Comparison of ENCODE assay signal across 10 mouse cellular contexts in genomic region chr11:72751956-72752355, GRCm38 (mm10). TPM values are rescaled to one million over a fixed set of nuclear protein-coding genes. Genes with fewer than 3 reads are reported as not detected.
DNase-seq lines count a peak whose midpoint lies in the region; ATAC-seq and TF ChIP-seq lines count a peak whose summit lies in the region.
"Had no signal": no experiment of that assay in that cellular context is flagged by ENCODE, and none has a peak within 500 bp of the region (broad histone marks: within the 10 kb centered on the region; RNA-seq: fewer than 3 reads in every experiment).

No protein-coding gene starts in this region.

- H3K36me3 ChIP-seq in liver, postnatal 0 days (replicated peaks; ENCODE audit: insufficient read depth, low read length) = peaks cover 93% of the 10 kb centered on the region
- peaks cover 45% of the 10 kb centered on the region for H3K36me3 ChIP-seq in liver, embryonic 11.5 days (ENCODE audit: control insufficient read depth, insufficient read depth, low read length)
- H3K36me3 ChIP-seq in lung, embryonic 14.5 days (ENCODE audit: insufficient read depth) = peaks cover 94% of the 10 kb centered on the region
- H3K36me3 ChIP-seq in forebrain, embryonic 15.5 days = peaks cover 95% of the 10 kb centered on the region

- H3K4me3 ChIP-seq in liver, postnatal 0 days (ENCODE audit: low read depth, low read length) = no peak overlapping the region
- H3K4me3 ChIP-seq in liver, embryonic 11.5 days (ENCODE audit: low read depth, low read length) = no peak overlapping the region
- no peak overlapping the region for H3K4me3 ChIP-seq in lung, embryonic 14.5 days (ENCODE audit: low read depth, low read length)
- H3K4me3 ChIP-seq in forebrain, embryonic 15.5 days = no peak overlapping the region
- H3K4me3 ChIP-seq in left cerebral cortex, adult 2 months = no peak overlapping the region

- 34% methylated on average over 2 of the region's 2 CpGs for WGBS in liver, postnatal 0 days (ENCODE audit: insufficient replicate concordance)
- WGBS in liver, embryonic 11.5 days = 57% methylated on average over 2 of the region's 2 CpGs
- WGBS in lung, embryonic 14.5 days = 46% methylated on average over 2 of the region's 2 CpGs
- WGBS in forebrain, embryonic 15.5 days = 52% methylated on average over 2 of the region's 2 CpGs

- no peak overlapping the region for H3K9ac ChIP-seq in liver, postnatal 0 days (replicated peaks)
- H3K9ac ChIP-seq in liver, embryonic 11.5 days (ENCODE audit: low read depth, low read length) = no peak overlapping the region
- H3K9ac ChIP-seq in lung, embryonic 14.5 days = no peak overlapping the region
- no peak overlapping the region for H3K9ac ChIP-seq in forebrain, embryonic 15.5 days (replicated peaks)
- H3K9ac ChIP-seq: forebrain, postnatal 0 days had no signal

- no peaks in the 10 kb centered on the region for H3K4me1 ChIP-seq in liver, postnatal 0 days (ENCODE audit: insufficient read depth)
- no peaks in the 10 kb centered on the region for H3K4me1 ChIP-seq in liver, embryonic 11.5 days (replicated peaks; ENCODE audit: control insufficient read depth, insufficient read depth, low read length)
- no peaks in the 10 kb centered on the region for H3K4me1 ChIP-seq in lung, embryonic 14.5 days (ENCODE audit: insufficient read depth)
- no peaks in the 10 kb centered on the region for H3K4me1 ChIP-seq in forebrain, embryonic 15.5 days

- peak; percentile 43 for TF ChIP-seq CTCF in liver, postnatal 0 days (IDR thresholded peaks at IDR 0.05; ENCODE audit: low read depth)
- 0 out of 2 replicates have a peak, but pooled peaks have one; percentile 4 for TF ChIP-seq CTCF in lung, embryonic 14.5 days (IDR thresholded peaks at IDR 0.05; ENCODE audit: low read depth)
- no peak; the same call in 1 of the 2 replicates for TF ChIP-seq CTCF in left cerebral cortex, adult 2 months (IDR thresholded peaks at IDR 0.05)

- H3K27me3 ChIP-seq in liver, postnatal 0 days (ENCODE audit: insufficient read depth, low read length) = no peaks in the 10 kb centered on the region
- H3K27me3 ChIP-seq in liver, embryonic 11.5 days (replicated peaks; ENCODE audit: control insufficient read depth, insufficient read depth, low read length) = no peaks in the 10 kb centered on the region
- no peaks in the 10 kb centered on the region for H3K27me3 ChIP-seq in lung, embryonic 14.5 days (ENCODE audit: insufficient read depth, low read length)
- no peaks in the 10 kb centered on the region for H3K27me3 ChIP-seq in forebrain, embryonic 15.5 days

- no peaks in the 10 kb centered on the region for H3K9me3 ChIP-seq in liver, postnatal 0 days (ENCODE audit: low read length)
- H3K9me3 ChIP-seq in liver, embryonic 11.5 days (ENCODE audit: control insufficient read depth, low read length) = no peaks in the 10 kb centered on the region
- H3K9me3 ChIP-seq in lung, embryonic 14.5 days (ENCODE audit: low read depth, low read length) = no peaks in the 10 kb centered on the region
- no peaks in the 10 kb centered on the region for H3K9me3 ChIP-seq in forebrain, embryonic 15.5 days

- intact Hi-C loops in left cerebral cortex, adult 2 months (cut with DNase I) = no loop called here

- peak; percentile 74 for DNase-seq in adrenal gland, adult 2 months
- DNase-seq in adrenal gland, postnatal 4 days (ENCODE audit: low spot score in 2 of 2) = no peak
- DNase-seq in liver, postnatal 0 days = no peak
- DNase-seq in liver, embryonic 11.5 days (ENCODE audit: low spot score) = no peak
- DNase-seq in lung, embryonic 14.5 days = peak; percentile 9
- DNase-seq in cerebellum, adult 11-12 months = no peak
- DNase-seq in left cerebral cortex, adult 2 months (ENCODE audit: extremely low spot score in 1 of 2, low spot score in 2 of 2) = no peak
- DNase-seq: embryo, embryonic 11 days; forebrain, postnatal 0 days had no signal

- H3K4me2 ChIP-seq in liver, postnatal 0 days (ENCODE audit: low read depth, low read length) = no peak overlapping the region
- H3K4me2 ChIP-seq in liver, embryonic 11.5 days = no peak overlapping the region
- H3K4me2 ChIP-seq in lung, embryonic 14.5 days = no peak overlapping the region
- H3K4me2 ChIP-seq in forebrain, embryonic 15.5 days (replicated peaks) = no peak overlapping the region

- no peak for TF ChIP-seq EP300 in liver, postnatal 0 days (IDR thresholded peaks at IDR 0.05; ENCODE audit: low read depth)

- ATAC-seq in liver, postnatal 0 days = no peak
- no peak for ATAC-seq in liver, embryonic 11.5 days (replicated peaks; ENCODE audit: low FRiP score)
- no peak for ATAC-seq in lung, embryonic 14.5 days (ENCODE audit: insufficient read depth)
- ATAC-seq in forebrain, embryonic 15.5 days (replicated peaks) = no peak
- ATAC-seq: forebrain, postnatal 0 days had no signal

- no peak overlapping the region for H3K27ac ChIP-seq in liver, postnatal 0 days (ENCODE audit: low read depth)
- H3K27ac ChIP-seq in liver, embryonic 11.5 days (ENCODE audit: low read depth, low read length) = no peak overlapping the region
- no peak overlapping the region for H3K27ac ChIP-seq in lung, embryonic 14.5 days (ENCODE audit: low read depth)
- no peak overlapping the region for H3K27ac ChIP-seq in forebrain, embryonic 15.5 days (replicated peaks)
- H3K27ac ChIP-seq in left cerebral cortex, adult 2 months = no peak overlapping the region

RNA-seq across cellular contexts. Expression of gene Cyb5d2, which starts 44.0 kb away (rescaled TPM):
- 10 to 100 TPM; 21.3 to 22.9 TPM for total RNA-seq in adrenal gland, adult 2 months (2021)
- polyA plus RNA-seq in adrenal gland, adult 2 months (2012; rRNA removed) = 7.8 and 8.5 TPM in 2 replicates
- total RNA-seq in adrenal gland, postnatal 4 days (2021) = 10 to 100 TPM; 12.5 to 13.6 TPM
- 4.1 TPM in 2 replicates for polyA plus RNA-seq in liver, postnatal 0 days (2015; fragmentation: Nextera tagmentation; extraction: Ambion mirVana)
- 4.7 and 4.9 TPM in 2 replicates for polyA plus RNA-seq in liver, embryonic 11.5 days (2014; fragmentation: Nextera tagmentation; extraction: Ambion mirVana)
- 4.3 and 4.7 TPM in 2 replicates for polyA plus RNA-seq in lung, embryonic 14.5 days (2014; fragmentation: Nextera tagmentation; extraction: Ambion mirVana)
- 7.3 and 7.5 TPM in 2 replicates for polyA plus RNA-seq in forebrain, embryonic 15.5 days (2015; fragmentation: Nextera tagmentation; extraction: Ambion mirVana)
- total RNA-seq in left cerebral cortex, adult 2 months (2021) = 10 to 100 TPM; 15.2 to 18.0 TPM

RNA-seq across cellular contexts. Expression of gene Zzef1, which starts 44.1 kb away (rescaled TPM):
- 10 to 100 TPM; 31.5 to 32.7 TPM for total RNA-seq in adrenal gland, adult 2 months (2021)
- 19.5 and 23.6 TPM in 2 replicates for polyA plus RNA-seq in adrenal gland, adult 2 months (2012; rRNA removed)
- total RNA-seq in adrenal gland, postnatal 4 days (2021) = 10 to 100 TPM; 38.6 to 41.7 TPM
- 3.0 and 3.5 TPM in 2 replicates for polyA plus RNA-seq in liver, postnatal 0 days (2015; fragmentation: Nextera tagmentation; extraction: Ambion mirVana)
- 9.4 and 11.7 TPM in 2 replicates for polyA plus RNA-seq in liver, embryonic 11.5 days (2014; fragmentation: Nextera tagmentation; extraction: Ambion mirVana)
- 12.2 and 12.6 TPM in 2 replicates for polyA plus RNA-seq in lung, embryonic 14.5 days (2014; fragmentation: Nextera tagmentation; extraction: Ambion mirVana)
- polyA plus RNA-seq in forebrain, embryonic 15.5 days (2015; fragmentation: Nextera tagmentation; extraction: Ambion mirVana) = 14.2 and 14.3 TPM in 2 replicates
- 10 to 100 TPM; 44.5 to 48.6 TPM for total RNA-seq in left cerebral cortex, adult 2 months (2021)

Comparison
In these comparisons a context has a peak if more than half of its experiments do, and no peak if none do; other contexts are left out.
1. DNase-seq: peak in adrenal gland, adult 2 months (single experiment) and lung, embryonic 14.5 days (single experiment); none in adrenal gland, postnatal 4 days (0 of 2), liver, postnatal 0 days (single experiment), liver, embryonic 11.5 days (single experiment), cerebellum, adult 11-12 months (single experiment) and left cerebral cortex, adult 2 months (0 of 2).